Mouse (Mus musculus) limb, embryonic 15.5 days (tissue): ENCODE measurements around the gene Ell2. TPM values are rescaled to one million over a fixed set of nuclear protein-coding genes. Genes with fewer than 3 reads are reported as not detected.

ENCODE experiments used
- ATAC-seq: fragments of 200-750 bp; cut with Nextera tagmentation; 2 replicates; pipeline ENCODE4 v1.8.0; 2017; ENCODE audit warnings: low read depth, moderate TSS enrichment; ENCODE audit not compliant: insufficient number of reproducible peaks, low FRiP score, low TSS enrichment
- H3K27ac ChIP-seq: fragments of 300-500 bp; sonication (generic); 2 replicates; pipeline ENCODE4 v1.5.1; 2015; ENCODE audit warnings: moderate library complexity, mild to moderate bottlenecking, inconsistent platforms
- H3K27me3 ChIP-seq: fragments of 300-500 bp; sonication (generic); 2 replicates; pipeline ENCODE4 v1.6.1; 2015; ENCODE audit warnings: inconsistent platforms
- H3K36me3 ChIP-seq: fragments of 300-500 bp; sonication (generic); 2 replicates; pipeline ENCODE4 v1.6.1; 2015; ENCODE audit warnings: inconsistent platforms
- H3K4me1 ChIP-seq: fragments of 300-500 bp; sonication (generic); 2 replicates; pipeline ENCODE4 v1.6.1; 2015; ENCODE audit warnings: inconsistent platforms
- H3K4me2 ChIP-seq: fragments of 300-500 bp; sonication (generic); 2 replicates; pipeline ENCODE4 v1.6.1; 2015; ENCODE audit warnings: mild to moderate bottlenecking, inconsistent platforms
- H3K4me3 ChIP-seq: fragments of 300-500 bp; sonication (generic); 2 replicates; pipeline ENCODE4 v1.5.1; 2015; ENCODE audit warnings: mild to moderate bottlenecking, inconsistent platforms
- H3K9ac ChIP-seq: fragments of 300-500 bp; sonication (generic); 2 replicates; pipeline ENCODE4 v1.6.1; 2015; ENCODE audit warnings: inconsistent platforms
- H3K9me3 ChIP-seq: fragments of 300-500 bp; sonication (generic); 2 replicates; pipeline ENCODE4 v1.6.1; 2016; ENCODE audit warnings: inconsistent platforms
- WGBS: fragments of 180-500 bp; shearing (Covaris S2); methylation state at CpG from one replicate; pipeline ENCODE4 v1.1.7; 2015; 5-methylcytosine and 5-hydroxymethylcytosine counted together
- polyA plus RNA-seq: library from polyadenylated mRNA; unstranded; fragments of >200 nt; fragmentation: Nextera tagmentation; extraction: Ambion mirVana; gene quantifications from 2 replicates; pipeline ENCODE4 v1.2.1, GENCODE M21; 2015

The Ell2 gene
- polyA plus RNA-seq, 1 experiment from 2014 or later: 13.3 TPM

GRCm38 (mm10) chr13:75750785-75751184, 44.2 kb downstream of the Ell2 start:
- no peak overlapping the region for H3K4me3 ChIP-seq
- no peak overlapping the region for H3K9ac ChIP-seq
- no peak for ATAC-seq
- no peak overlapping the region for H3K4me2 ChIP-seq
- no peaks in the 10 kb centered on the region for H3K9me3 ChIP-seq
- H3K27ac ChIP-seq: no peak overlapping the region
- H3K36me3 ChIP-seq: no peaks in the 10 kb centered on the region
- H3K4me1 ChIP-seq: peaks cover 8% of the 10 kb centered on the region
- WGBS: 55% methylated on average over 2 of the region's 2 CpGs
- no peaks in the 10 kb centered on the region for H3K27me3 ChIP-seq

DNA sequence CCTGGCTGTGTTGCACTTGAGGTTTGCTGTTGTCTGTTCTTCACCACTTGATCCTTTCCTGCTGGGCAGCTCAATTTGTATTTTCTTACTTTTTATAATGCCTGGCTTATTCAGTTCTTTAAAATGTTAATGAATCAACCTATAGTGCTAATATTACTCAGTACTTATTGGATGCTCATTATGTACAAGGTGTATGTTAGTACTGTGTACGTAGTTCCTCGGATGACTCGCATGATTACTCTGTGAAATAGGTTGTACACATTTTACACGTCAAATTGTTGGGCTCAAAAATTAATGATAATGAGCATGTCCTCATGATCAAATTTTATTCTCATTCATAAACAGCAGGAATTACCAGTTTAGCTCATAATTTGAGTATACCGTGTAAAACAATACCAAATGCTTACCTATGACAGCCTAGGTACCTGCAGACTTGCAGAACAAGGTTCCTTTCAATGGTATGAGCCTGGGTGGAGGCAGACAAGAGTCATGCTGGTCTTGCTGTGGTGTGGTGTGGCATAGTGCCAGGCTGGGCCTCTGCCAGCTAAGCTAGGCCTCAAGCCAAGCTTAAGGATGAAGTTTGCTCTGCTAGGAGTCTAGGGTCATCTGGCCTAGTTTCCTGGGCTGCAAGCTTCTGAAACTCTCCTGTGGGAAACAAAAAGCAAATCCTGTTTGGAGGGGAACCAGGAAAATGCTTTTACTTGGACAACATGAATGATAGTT, 45.8 kb downstream of the Ell2 start:
- H3K9me3 ChIP-seq: no peaks in the 10 kb centered on the region
- H3K9ac ChIP-seq: no peak overlapping the region
- no peaks in the 10 kb centered on the region for H3K36me3 ChIP-seq
- ATAC-seq: no peak
- H3K27ac ChIP-seq: no peak overlapping the region
- no peaks in the 10 kb centered on the region for H3K27me3 ChIP-seq
- peaks cover 8% of the 10 kb centered on the region for H3K4me1 ChIP-seq
- 64% methylated on average over 5 of the region's 5 CpGs for WGBS
- H3K4me3 ChIP-seq: no peak overlapping the region
- H3K4me2 ChIP-seq: no peak overlapping the region

DNA sequence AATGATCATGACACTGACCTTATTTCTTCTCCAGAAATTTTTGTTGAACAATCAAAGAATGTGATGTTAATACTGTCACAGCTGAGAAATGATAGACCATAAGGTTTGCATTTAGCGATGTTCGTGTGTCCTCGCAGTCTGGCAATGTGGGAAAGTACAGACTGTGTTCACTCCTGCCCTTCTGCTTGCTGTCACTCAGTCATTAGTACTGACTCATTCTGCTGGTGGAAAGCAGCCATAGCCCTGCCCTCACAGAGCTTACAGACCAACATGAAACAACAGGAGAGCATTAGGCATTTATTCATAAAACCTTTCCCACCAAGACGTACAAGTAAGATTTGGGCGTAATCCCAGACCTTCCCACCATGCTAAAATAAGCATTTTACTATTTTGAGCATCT, 47.8 kb downstream of the Ell2 start:
- no peak overlapping the region for H3K4me2 ChIP-seq
- no peak overlapping the region for H3K4me3 ChIP-seq
- H3K4me1 ChIP-seq: peaks cover 8% of the 10 kb centered on the region
- H3K27me3 ChIP-seq: no peaks in the 10 kb centered on the region
- no peaks in the 10 kb centered on the region for H3K36me3 ChIP-seq
- H3K9ac ChIP-seq: no peak overlapping the region
- H3K9me3 ChIP-seq: no peaks in the 10 kb centered on the region
- WGBS: 73% methylated on average over 5 of the region's 5 CpGs
- H3K27ac ChIP-seq: no peak overlapping the region
- no peak for ATAC-seq

GRCm38 (mm10) chr13:75760859-75761548, 54.4 kb downstream of the Ell2 start:
- WGBS: 92% methylated on average over 4 of the region's 4 CpGs
- no peak overlapping the region for H3K9ac ChIP-seq
- H3K36me3 ChIP-seq: peaks cover 7% of the 10 kb centered on the region; the same call in 1 of the 2 replicates
- no peak overlapping the region for H3K27ac ChIP-seq
- H3K4me3 ChIP-seq: no peak overlapping the region
- no peak overlapping the region for H3K4me2 ChIP-seq
- H3K27me3 ChIP-seq: no peaks in the 10 kb centered on the region
- 0 out of 2 replicates have a peak, but pooled peaks cover 3% of the 10 kb centered on the region for H3K4me1 ChIP-seq
- no peak for ATAC-seq
- no peaks in the 10 kb centered on the region for H3K9me3 ChIP-seq

DNA sequence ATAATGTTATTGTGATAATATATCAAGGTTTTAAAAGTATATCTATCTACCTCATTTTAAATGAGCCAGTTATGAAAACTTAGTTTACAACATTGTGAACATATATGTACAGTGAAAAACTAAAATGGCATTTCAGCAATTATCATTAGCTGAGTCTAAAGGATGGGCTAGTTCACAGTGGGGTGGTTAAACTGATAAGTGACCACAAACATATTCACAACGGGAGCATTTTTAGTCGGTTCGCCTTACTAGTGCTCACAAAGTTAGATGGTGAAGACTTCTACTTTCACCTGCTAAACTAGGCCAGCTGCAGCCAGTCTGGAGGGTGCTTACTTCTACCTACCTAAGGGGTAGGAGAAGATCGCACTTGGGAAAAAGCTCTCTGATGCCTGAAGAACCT, 56.2 kb downstream of the Ell2 start:
- no peaks in the 10 kb centered on the region for H3K27me3 ChIP-seq
- H3K4me3 ChIP-seq: no peak overlapping the region
- WGBS: 81% methylated on average over 4 of the region's 4 CpGs
- H3K9ac ChIP-seq: no peak overlapping the region
- H3K36me3 ChIP-seq: peaks cover 7% of the 10 kb centered on the region; the same call in 1 of the 2 replicates
- 0 out of 2 replicates have a peak, but pooled peaks cover 3% of the 10 kb centered on the region for H3K4me1 ChIP-seq
- no peaks in the 10 kb centered on the region for H3K9me3 ChIP-seq
- no peak for ATAC-seq
- H3K4me2 ChIP-seq: no peak overlapping the region
- no peak overlapping the region for H3K27ac ChIP-seq

DNA sequence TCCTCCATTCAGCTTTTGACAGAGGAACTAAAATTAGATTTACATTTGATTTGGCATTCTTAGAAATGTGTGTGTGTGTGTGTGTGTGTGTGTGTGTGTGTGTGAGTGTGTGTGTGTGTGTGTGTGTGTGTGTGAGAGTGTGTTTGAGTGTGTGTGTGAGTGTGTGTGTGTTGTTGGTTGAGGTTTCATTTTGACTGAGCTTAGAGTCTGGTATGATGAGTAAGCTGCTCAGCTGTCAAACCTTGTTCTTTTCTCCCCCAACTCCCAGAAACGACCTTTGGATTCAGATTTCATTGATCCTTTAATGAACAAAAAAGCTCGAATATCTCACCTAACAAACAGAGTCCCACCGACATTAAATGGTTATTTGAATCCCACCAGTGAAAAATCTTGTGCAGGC, 56.7 kb downstream of the Ell2 start:
- 28% methylated on average over 3 of the region's 3 CpGs for WGBS
- Histone ChIP-seq H3K4me1 (0 out of 2 replicates have a peak, but pooled peaks cover 3% of the 10 kb centered on the region), H3K36me3 (peaks cover 7% of the 10 kb centered on the region; the same call in 1 of the 2 replicates), H3K4me3 (no peak overlapping the region), H3K9ac (no peak overlapping the region), H3K27me3 (no peaks in the 10 kb centered on the region), H3K4me2 (no peak overlapping the region), H3K27ac (no peak overlapping the region), H3K9me3 (no peaks in the 10 kb centered on the region)
- ATAC-seq: no peak

DNA sequence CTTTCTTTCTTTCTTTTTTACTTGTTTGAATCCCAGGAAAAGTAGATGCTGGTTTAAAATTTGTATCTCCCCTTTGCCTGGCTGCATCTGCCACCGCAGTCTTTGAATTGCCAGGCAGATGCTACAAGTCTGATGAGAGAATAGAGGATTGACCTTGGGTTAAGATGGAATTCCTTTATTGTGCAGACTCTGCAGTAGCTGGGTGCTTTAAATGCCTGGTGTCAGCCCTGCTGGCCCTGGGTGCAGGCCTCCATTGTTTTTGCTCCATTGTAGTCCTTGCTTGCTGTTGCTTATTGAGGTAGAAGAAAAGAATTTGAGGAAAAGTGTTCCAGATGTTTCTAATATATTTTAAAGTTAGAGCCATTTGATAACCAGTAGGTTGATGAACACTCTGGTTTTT, 59.2 kb downstream of the Ell2 start:
- WGBS: 57% methylated on average over 1 of the region's 1 CpGs

DNA sequence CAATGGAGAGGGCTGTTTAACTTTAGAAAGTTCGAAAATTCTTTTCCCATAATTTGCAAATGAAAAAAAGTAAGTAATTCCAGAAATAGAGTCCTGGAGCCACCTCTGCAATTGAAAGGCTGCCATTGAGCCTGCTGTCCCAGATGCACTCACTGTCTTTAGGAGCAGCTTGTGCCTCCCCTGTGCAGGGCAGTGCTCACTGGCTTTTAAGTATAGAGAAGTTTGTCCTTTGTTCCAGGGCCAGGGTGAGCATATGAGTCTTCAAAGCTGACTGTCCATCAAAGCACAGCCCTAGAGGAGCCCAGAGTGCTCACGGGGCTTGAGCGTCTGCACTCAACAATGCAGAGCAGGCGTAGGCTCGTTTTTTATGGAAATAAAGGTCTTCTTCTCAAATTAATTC, 59.7 kb downstream of the Ell2 start:
- no peak overlapping the region for H3K9ac ChIP-seq
- 0 out of 2 replicates have a peak, but pooled peaks cover 3% of the 10 kb centered on the region for H3K4me1 ChIP-seq
- ATAC-seq: no peak
- no peak overlapping the region for H3K4me2 ChIP-seq
- H3K4me3 ChIP-seq: no peak overlapping the region
- no peak overlapping the region for H3K27ac ChIP-seq
- WGBS: 48% methylated on average over 5 of the region's 5 CpGs
- no peaks in the 10 kb centered on the region for H3K27me3 ChIP-seq
- no peaks in the 10 kb centered on the region for H3K9me3 ChIP-seq
- H3K36me3 ChIP-seq: peaks cover 7% of the 10 kb centered on the region; the same call in 1 of the 2 replicates

More for the DNA sequence above, 59.2 kb downstream of the Ell2 start:
- Histone ChIP-seq H3K4me2 (no peak overlapping the region), H3K9me3 (no peaks in the 10 kb centered on the region), H3K27ac (no peak overlapping the region), H3K4me1 (0 out of 2 replicates have a peak, but pooled peaks cover 3% of the 10 kb centered on the region), H3K27me3 (no peaks in the 10 kb centered on the region), H3K36me3 (peaks cover 7% of the 10 kb centered on the region; the same call in 1 of the 2 replicates), H3K4me3 (no peak overlapping the region), H3K9ac (no peak overlapping the region)
- ATAC-seq: no peak

GRCm38 (mm10) chr13:75766967-75767366, 60.4 kb downstream of the Ell2 start:
- 72% methylated on average over 2 of the region's 2 CpGs for WGBS
- no peak for ATAC-seq
- Histone ChIP-seq H3K27ac (no peak overlapping the region), H3K36me3 (peaks cover 7% of the 10 kb centered on the region; the same call in 1 of the 2 replicates), H3K27me3 (no peaks in the 10 kb centered on the region), H3K4me2 (no peak overlapping the region), H3K9ac (no peak overlapping the region), H3K4me1 (0 out of 2 replicates have a peak, but pooled peaks cover 3% of the 10 kb centered on the region), H3K4me3 (no peak overlapping the region), H3K9me3 (no peaks in the 10 kb centered on the region)

DNA sequence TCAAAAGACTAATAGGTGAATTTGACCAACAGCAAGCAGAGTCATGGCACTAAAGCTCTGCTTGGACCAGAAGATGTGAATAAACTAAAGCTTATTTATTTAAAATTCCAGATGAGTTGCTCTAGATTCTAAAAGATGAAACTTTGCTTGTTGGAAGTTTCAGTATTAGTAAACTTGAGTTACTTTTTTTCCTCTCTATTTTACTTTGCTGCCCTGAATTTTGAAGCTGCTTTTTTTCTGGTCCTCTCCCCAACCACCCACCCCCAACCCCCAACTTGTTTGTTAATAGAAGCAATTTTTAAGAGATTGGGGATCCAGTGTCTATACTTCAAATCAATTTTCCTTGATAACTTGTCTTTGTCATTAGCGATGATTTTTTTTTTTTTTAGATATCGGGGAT, 64.2 kb downstream of the Ell2 start:
- Histone ChIP-seq H3K4me2 (no peak overlapping the region), H3K9ac (no peak overlapping the region), H3K4me1 (0 out of 2 replicates have a peak, but pooled peaks cover under 1% of the 10 kb centered on the region), H3K27ac (no peak overlapping the region), H3K36me3 (peaks cover 3% of the 10 kb centered on the region; the same call in 1 of the 2 replicates), H3K4me3 (no peak overlapping the region), H3K9me3 (no peaks in the 10 kb centered on the region), H3K27me3 (no peaks in the 10 kb centered on the region)
- no peak for ATAC-seq
- 97% methylated on average over 2 of the region's 2 CpGs for WGBS

DNA sequence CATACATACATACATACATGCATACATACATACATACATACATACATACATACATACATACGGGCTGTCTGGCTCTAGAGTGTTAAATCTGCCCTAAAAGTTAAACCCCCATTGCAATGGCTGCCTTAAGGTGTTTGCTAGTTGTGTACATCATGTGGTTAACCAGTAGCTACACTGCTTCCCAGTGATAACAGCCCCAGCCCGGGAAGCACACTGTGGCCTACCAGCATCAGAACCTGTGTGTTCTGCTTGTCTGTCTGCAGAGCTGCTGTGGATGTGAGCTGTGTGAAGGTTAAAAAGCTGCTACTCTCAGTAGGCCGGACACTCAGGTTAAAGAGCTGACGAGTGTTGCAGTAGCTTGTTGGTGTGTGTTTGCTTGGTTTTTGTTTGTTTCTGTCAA, 64.8 kb downstream of the Ell2 start:
- H3K27me3 ChIP-seq: no peaks in the 10 kb centered on the region
- no peak for ATAC-seq
- no peak overlapping the region for H3K4me2 ChIP-seq
- H3K4me1 ChIP-seq: no peaks in the 10 kb centered on the region
- peaks cover 3% of the 10 kb centered on the region; the same call in 1 of the 2 replicates for H3K36me3 ChIP-seq
- H3K27ac ChIP-seq: no peak overlapping the region
- H3K9me3 ChIP-seq: no peaks in the 10 kb centered on the region
- no peak overlapping the region for H3K4me3 ChIP-seq
- no peak overlapping the region for H3K9ac ChIP-seq
- WGBS: 86% methylated on average over 4 of the region's 4 CpGs
